Mouse (Mus musculus): ENCODE results near the gene Arhgap8. TPM values are rescaled to one million over a fixed set of nuclear protein-coding genes. Genes with fewer than 3 reads are reported as not detected.

Arhgap8 gene
- total RNA-seq, 1 experiment = 11.6 TPM

DNA sequence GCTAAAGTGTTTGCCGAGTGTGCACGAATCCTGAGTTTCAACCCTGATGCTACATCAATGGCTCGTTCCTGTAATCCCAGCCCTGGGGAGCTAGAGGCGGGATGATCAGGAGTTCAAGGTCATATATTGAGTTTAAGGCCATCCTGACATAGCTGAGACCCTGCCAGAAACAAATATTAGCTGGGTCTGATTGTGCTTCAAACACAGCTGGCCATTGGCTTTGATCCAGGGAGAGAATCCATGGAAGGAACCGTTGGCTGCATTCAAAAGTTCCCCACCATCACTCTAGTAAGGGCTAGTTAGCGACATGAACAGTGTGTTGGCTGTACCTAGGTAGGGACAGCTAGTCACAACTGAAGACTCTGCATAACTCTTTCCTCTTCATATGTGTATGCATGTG is 30.5 kb upstream of the Arhgap8 start:
- no peak overlapping the region for H3K4me3 ChIP-seq (ENCODE audit: insufficient read depth in 1 of 2, low read depth in 1 of 2, low read length in 2 of 2, poor library complexity in 1 of 2, severe bottlenecking in 1 of 2)
- DNase-seq (ENCODE audit: low read depth, low spot score) = no peak
- H3K36me3 ChIP-seq (ENCODE audit: control insufficient read depth, insufficient read depth, low read length, poor library complexity, severe bottlenecking) = peaks cover 28% of the 10 kb centered on the region
- peaks cover 0 to 4% of the 10 kb centered on the region in 2 experiments; a peak in 1 of 4 replicates for H3K4me1 ChIP-seq (ENCODE audit: control insufficient read depth in 2 of 2, insufficient read depth in 2 of 2, low read length in 2 of 2, poor library complexity in 1 of 2)
- no peak overlapping the region for H3K9ac ChIP-seq (ENCODE audit: insufficient read depth, low read depth, low read length, poor library complexity, severe bottlenecking)
- H3K27ac ChIP-seq (ENCODE audit: insufficient read depth, low read depth, low read length, poor library complexity, severe bottlenecking) = no peak overlapping the region
- TF ChIP-seq HCFC1 (IDR thresholded peaks at IDR 0.05; ENCODE audit: borderline replicate concordance, insufficient read depth, low read length) (no peak), CHD2 (IDR thresholded peaks at IDR 0.05; ENCODE audit: low read depth, low read length) (no peak), ZC3H11A (IDR thresholded peaks at IDR 0.05; ENCODE audit: borderline replicate concordance, low read depth, low read length) (no peak), ZNF384 (IDR thresholded peaks at IDR 0.05; ENCODE audit: low read depth, low read length) (no peak), MAFK (IDR thresholded peaks at IDR 0.05; ENCODE audit: insufficient read depth, low read depth, low read length) (no peak)
- in situ Hi-C loops (cut with MboI; ENCODE audit: low sequenced_read_pairs in 2 of 2, unreplicated experiment in 2 of 2) = no loop called here
- no peaks in the 10 kb centered on the region for H3K9me3 ChIP-seq (ENCODE audit: control insufficient read depth, insufficient read depth, low read depth, low read length)

DNA sequence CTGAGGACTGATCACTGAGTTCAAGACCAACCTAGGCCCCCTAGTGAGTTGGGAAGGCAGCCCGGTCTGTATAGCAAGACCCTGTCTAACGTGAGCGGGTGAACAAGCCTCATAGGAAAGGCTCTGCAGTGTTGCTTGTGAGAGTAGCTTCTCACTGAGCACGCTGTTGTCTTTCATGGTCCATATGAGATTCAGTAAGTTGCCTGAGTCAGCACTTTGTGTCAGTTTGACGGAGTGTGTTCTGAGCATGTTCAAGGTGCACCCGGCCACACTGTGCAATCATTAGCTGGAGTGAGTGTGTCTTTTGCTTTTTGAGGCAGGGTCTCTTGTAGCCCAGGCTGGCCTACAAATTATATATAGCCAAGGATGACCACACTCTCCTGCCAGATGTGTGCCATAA is 28.3 kb upstream of the Arhgap8 start:
- TF ChIP-seq CHD2 (IDR thresholded peaks at IDR 0.05; ENCODE audit: low read depth, low read length) (no peak), MAFK (IDR thresholded peaks at IDR 0.05; ENCODE audit: insufficient read depth, low read depth, low read length) (peak; percentile 66), HCFC1 (IDR thresholded peaks at IDR 0.05; ENCODE audit: borderline replicate concordance, insufficient read depth, low read length) (no peak), ZC3H11A (IDR thresholded peaks at IDR 0.05; ENCODE audit: borderline replicate concordance, low read depth, low read length) (no peak)

DNA sequence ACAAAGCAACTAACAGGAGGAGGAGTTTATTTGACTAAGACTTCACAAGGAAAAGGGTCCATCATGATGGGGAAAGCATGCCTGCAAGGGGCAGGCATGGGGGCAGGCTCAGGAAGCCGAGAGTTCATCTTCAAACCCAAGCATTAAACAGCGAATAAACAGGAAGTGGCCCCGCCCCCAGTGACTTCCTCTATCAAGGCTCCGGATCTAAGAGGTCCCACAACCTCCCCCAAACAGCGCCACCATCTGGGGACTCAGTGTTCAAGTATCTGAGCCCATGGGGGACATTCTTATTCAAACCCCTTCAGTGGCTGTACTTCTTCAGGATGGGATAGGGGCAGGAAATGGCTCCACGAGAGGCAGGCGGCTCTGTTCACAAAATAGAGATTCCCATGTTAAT is 27.2 kb upstream of the Arhgap8 start:
- H3K27ac ChIP-seq (ENCODE audit: insufficient read depth, low read depth, low read length, poor library complexity, severe bottlenecking) = no peak overlapping the region
- in situ Hi-C loops (cut with MboI; ENCODE audit: low sequenced_read_pairs in 2 of 2, unreplicated experiment in 2 of 2) = no loop called here
- no peaks in the 10 kb centered on the region for H3K9me3 ChIP-seq (ENCODE audit: control insufficient read depth, insufficient read depth, low read depth, low read length)
- H3K9ac ChIP-seq (ENCODE audit: insufficient read depth, low read depth, low read length, poor library complexity, severe bottlenecking) = no peak overlapping the region
- TF ChIP-seq CHD2 (IDR thresholded peaks at IDR 0.05; ENCODE audit: low read depth, low read length) = no peak
- no peak for TF ChIP-seq ZNF384 (IDR thresholded peaks at IDR 0.05; ENCODE audit: low read depth, low read length)
- TF ChIP-seq ZC3H11A (IDR thresholded peaks at IDR 0.05; ENCODE audit: borderline replicate concordance, low read depth, low read length) = no peak
- no peak for TF ChIP-seq HCFC1 (IDR thresholded peaks at IDR 0.05; ENCODE audit: borderline replicate concordance, insufficient read depth, low read length)
- no peak for TF ChIP-seq MAFK (IDR thresholded peaks at IDR 0.05; ENCODE audit: insufficient read depth, low read depth, low read length)
- no peaks in the 10 kb centered on the region for H3K4me1 ChIP-seq (ENCODE audit: control insufficient read depth in 2 of 2, insufficient read depth in 2 of 2, low read length in 2 of 2, poor library complexity in 1 of 2)
- H3K36me3 ChIP-seq (ENCODE audit: control insufficient read depth, insufficient read depth, low read length, poor library complexity, severe bottlenecking) = peaks cover 44% of the 10 kb centered on the region
- no peak for DNase-seq (ENCODE audit: low read depth, low spot score)
- no peak overlapping the region for H3K4me3 ChIP-seq (ENCODE audit: insufficient read depth in 1 of 2, low read depth in 1 of 2, low read length in 2 of 2, poor library complexity in 1 of 2, severe bottlenecking in 1 of 2)

More for the DNA sequence above, 28.3 kb upstream of the Arhgap8 start:
- H3K4me3 ChIP-seq (ENCODE audit: insufficient read depth in 1 of 2, low read depth in 1 of 2, low read length in 2 of 2, poor library complexity in 1 of 2, severe bottlenecking in 1 of 2) = no peak overlapping the region
- no peak overlapping the region for H3K27ac ChIP-seq (ENCODE audit: insufficient read depth, low read depth, low read length, poor library complexity, severe bottlenecking)
- no peak overlapping the region for H3K9ac ChIP-seq (ENCODE audit: insufficient read depth, low read depth, low read length, poor library complexity, severe bottlenecking)
- in situ Hi-C loops (cut with MboI; ENCODE audit: low sequenced_read_pairs in 2 of 2, unreplicated experiment in 2 of 2) = no loop called here
- no peak for DNase-seq (ENCODE audit: low read depth, low spot score)
- H3K9me3 ChIP-seq (ENCODE audit: control insufficient read depth, insufficient read depth, low read depth, low read length) = no peaks in the 10 kb centered on the region
- peaks cover 39% of the 10 kb centered on the region for H3K36me3 ChIP-seq (ENCODE audit: control insufficient read depth, insufficient read depth, low read length, poor library complexity, severe bottlenecking)
- H3K4me1 ChIP-seq (ENCODE audit: control insufficient read depth in 2 of 2, insufficient read depth in 2 of 2, low read length in 2 of 2, poor library complexity in 1 of 2) = no peaks in the 10 kb centered on the region

DNA sequence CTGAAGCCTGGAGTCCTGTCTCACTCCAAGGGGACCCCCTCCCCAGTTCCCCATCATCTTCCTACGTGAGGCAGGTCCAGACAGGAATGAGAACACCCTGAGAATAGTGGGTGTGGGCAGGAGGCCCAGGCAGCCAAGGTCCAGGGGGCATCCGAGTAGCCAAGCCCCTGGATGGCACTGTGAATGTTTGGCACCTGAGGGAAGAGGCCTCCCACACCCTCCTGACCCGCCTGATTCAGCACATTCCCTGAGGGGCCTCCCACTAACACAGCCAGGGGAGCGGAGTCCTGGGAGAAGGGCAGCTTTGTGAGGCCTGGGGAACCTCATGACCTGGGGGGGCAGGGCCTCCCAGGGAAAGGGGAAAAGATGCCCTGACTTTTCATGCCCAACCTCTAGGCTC is 23.8 kb upstream of the Arhgap8 start:
- Histone ChIP-seq H3K9ac (ENCODE audit: insufficient read depth, low read depth, low read length, poor library complexity, severe bottlenecking) (no peak overlapping the region), H3K36me3 (ENCODE audit: control insufficient read depth, insufficient read depth, low read length, poor library complexity, severe bottlenecking) (peaks cover 34% of the 10 kb centered on the region), H3K9me3 (ENCODE audit: control insufficient read depth, insufficient read depth, low read depth, low read length) (no peaks in the 10 kb centered on the region), H3K4me3 (ENCODE audit: insufficient read depth in 1 of 2, low read depth in 1 of 2, low read length in 2 of 2, poor library complexity in 1 of 2, severe bottlenecking in 1 of 2) (no peak overlapping the region), H3K27ac (ENCODE audit: insufficient read depth, low read depth, low read length, poor library complexity, severe bottlenecking) (no peak overlapping the region), H3K4me1 (ENCODE audit: control insufficient read depth in 2 of 2, insufficient read depth in 2 of 2, low read length in 2 of 2, poor library complexity in 1 of 2) (peaks cover 0 to 2% of the 10 kb centered on the region in 2 experiments; a peak in 1 of 4 replicates)
- in situ Hi-C loops (cut with MboI; ENCODE audit: low sequenced_read_pairs in 2 of 2, unreplicated experiment in 2 of 2) = no loop called here
- DNase-seq (ENCODE audit: low read depth, low spot score) = no peak
- no peak for TF ChIP-seq CHD2 (IDR thresholded peaks at IDR 0.05; ENCODE audit: low read depth, low read length)
- no peak for TF ChIP-seq ZNF384 (IDR thresholded peaks at IDR 0.05; ENCODE audit: low read depth, low read length)
- no peak for TF ChIP-seq HCFC1 (IDR thresholded peaks at IDR 0.05; ENCODE audit: borderline replicate concordance, insufficient read depth, low read length)
- no peak for TF ChIP-seq ZC3H11A (IDR thresholded peaks at IDR 0.05; ENCODE audit: borderline replicate concordance, low read depth, low read length)
- no peak for TF ChIP-seq MAFK (IDR thresholded peaks at IDR 0.05; ENCODE audit: insufficient read depth, low read depth, low read length)

DNA sequence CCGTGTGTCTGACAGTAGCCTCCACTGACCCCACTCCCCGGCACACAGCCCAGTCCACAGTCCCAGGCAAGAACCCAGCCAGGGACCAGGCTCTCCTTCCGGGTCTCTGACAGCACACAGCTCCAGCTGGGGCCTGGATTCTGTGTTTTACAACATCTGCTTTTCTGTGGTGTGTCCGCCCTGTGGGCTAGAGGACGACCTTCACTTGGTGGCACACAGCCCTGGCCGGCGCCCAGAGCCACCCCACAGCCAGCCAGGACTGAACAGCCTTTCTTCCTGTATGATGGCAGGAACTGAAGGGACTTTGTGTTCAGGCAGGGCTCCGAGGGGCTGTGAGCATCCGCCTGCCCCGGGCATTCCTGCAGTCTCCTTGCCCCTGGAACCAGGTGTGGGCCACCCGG is 22.2 kb upstream of the Arhgap8 start:
- H3K27ac ChIP-seq (ENCODE audit: insufficient read depth, low read depth, low read length, poor library complexity, severe bottlenecking) = no peak overlapping the region
- H3K9me3 ChIP-seq (ENCODE audit: control insufficient read depth, insufficient read depth, low read depth, low read length) = no peaks in the 10 kb centered on the region
- H3K36me3 ChIP-seq (ENCODE audit: control insufficient read depth, insufficient read depth, low read length, poor library complexity, severe bottlenecking) = peaks cover 41% of the 10 kb centered on the region
- DNase-seq (ENCODE audit: low read depth, low spot score) = no peak
- H3K4me1 ChIP-seq (ENCODE audit: control insufficient read depth in 2 of 2, insufficient read depth in 2 of 2, low read length in 2 of 2, poor library complexity in 1 of 2) = peaks cover 0 to 2% of the 10 kb centered on the region in 2 experiments; a peak in 1 of 4 replicates
- TF ChIP-seq HCFC1 (IDR thresholded peaks at IDR 0.05; ENCODE audit: borderline replicate concordance, insufficient read depth, low read length) (no peak), MAFK (IDR thresholded peaks at IDR 0.05; ENCODE audit: insufficient read depth, low read depth, low read length) (no peak), ZNF384 (IDR thresholded peaks at IDR 0.05; ENCODE audit: low read depth, low read length) (no peak)
- no peak overlapping the region for H3K4me3 ChIP-seq (ENCODE audit: insufficient read depth in 1 of 2, low read depth in 1 of 2, low read length in 2 of 2, poor library complexity in 1 of 2, severe bottlenecking in 1 of 2)
- no peak overlapping the region for H3K9ac ChIP-seq (ENCODE audit: insufficient read depth, low read depth, low read length, poor library complexity, severe bottlenecking)
- in situ Hi-C loops (cut with MboI; ENCODE audit: low sequenced_read_pairs in 2 of 2, unreplicated experiment in 2 of 2) = no loop called here
